Mouse (Mus musculus) yolk sac, embryonic 10.5 days (tissue): ENCODE data around the gene Gm20390.
"Not testable (repeated sequence)": the region's sequence is repeated elsewhere in the genome, so short reads cannot be mapped to it uniquely, and the experiment has no call there.

Experiments
- DNase-seq: peaks from one replicate; pipeline ENCODE4 v3.0.0-alpha.2; 2017; ENCODE audit warnings: low spot score

Gm20390 gene

DNA sequence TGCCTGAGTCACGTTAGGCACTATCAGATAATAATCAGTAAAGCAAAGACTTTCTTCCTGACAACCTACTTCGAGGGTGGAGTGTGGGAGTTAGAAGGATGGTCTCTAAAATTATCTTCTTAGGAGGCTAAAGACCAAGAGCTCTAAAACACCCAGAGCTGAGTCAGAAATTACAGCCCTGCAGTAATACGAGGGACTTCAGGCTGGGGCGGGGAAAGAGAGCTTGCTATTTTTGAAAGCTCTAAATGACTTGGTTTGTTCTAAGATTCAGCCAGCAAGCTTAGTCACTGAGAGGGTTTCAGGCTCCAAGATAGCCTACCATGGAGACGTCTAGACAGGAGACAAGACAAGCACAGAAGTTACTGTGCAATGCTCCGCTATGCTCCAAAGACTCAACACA, 2.7 kb downstream of the Gm20390 start:
- DNase-seq = no peak

DNA sequence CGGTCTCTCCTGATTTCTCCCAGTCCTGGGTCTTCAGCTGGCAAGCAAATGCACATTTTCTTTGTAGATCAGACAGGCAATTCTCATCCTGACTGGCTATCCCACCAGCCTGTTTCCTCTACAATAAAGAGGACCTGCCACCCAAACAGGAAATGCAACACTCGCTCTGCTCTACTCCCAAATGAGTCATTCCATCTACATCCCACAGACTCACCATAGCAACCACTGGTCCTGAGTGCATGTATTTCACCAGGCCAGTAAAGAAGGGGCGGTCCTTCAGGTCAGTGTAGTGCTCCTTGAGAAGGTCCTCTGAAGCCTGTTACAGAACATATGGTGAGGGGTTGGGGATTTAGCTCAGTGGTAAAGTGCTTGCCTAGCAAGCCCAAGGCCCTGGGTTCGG, 5.1 kb downstream of the Gm20390 start:
- DNase-seq = no peak

DNA sequence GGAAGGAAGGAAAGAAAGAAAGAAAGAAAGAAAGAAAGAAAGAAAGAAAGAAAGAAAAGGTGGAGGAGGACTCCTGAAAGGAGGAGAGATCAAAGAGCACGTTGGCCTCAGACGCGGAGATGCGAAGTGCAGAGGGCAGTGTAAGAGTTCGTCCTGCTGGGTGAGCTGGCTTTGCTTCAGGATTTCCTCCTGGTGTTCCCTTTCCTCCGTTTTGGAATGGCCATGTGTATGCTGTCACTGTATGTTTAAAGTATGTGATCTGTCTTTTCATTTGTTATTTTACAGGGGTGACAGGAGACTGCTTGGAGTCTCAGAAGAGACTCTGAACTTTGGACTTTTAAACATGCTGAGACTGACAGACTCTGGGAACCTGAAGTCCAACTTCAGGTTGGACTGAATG, 6.6 kb downstream of the Gm20390 start:
- DNase-seq = no peak

DNA sequence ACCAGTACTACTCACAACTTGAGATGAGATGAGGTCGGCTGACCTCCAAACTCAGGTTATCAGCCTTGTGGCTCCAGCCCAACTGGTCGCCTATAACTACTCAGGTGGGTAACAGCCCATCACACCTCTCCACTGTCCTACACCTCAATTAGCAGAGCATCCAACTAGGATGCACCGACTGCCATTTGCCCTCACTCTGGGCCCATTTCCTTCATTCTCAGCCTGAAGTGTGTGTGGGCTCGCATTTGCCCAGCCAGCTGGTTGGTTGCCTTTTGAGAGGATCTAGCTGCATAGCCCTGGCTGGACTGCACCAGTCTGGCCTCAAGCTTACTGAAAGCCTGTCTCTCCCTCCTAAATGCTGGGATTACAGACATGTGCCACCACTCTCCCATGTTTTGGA, 10.3 kb downstream of the Gm20390 start:
- no peak for DNase-seq

DNA sequence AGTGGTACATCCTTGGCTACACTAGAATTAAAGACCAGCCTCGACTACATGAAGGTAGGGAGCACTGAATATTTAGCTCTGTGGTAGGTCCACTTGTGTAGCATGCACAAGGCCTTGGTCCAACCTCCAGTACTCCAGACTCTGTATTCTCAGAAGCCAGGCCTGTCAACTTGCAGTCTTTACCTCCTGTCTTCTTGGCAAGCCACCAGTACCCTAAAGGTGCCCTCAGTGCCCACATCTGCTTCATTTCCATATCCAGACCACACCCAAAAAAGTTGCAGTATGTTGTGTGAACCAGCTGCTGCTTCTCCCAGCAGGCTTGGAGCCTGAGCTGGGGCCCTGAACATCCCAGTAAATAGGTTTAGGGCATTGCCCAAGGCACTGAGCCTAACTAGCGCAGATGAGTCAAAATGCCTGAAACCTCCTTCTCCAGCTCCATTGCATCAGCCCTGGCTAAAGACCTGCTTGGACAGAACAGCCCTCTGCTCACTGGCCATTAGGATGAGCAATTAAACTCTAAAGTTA, 11.0 kb downstream of the Gm20390 start:
- DNase-seq = no peak

DNA sequence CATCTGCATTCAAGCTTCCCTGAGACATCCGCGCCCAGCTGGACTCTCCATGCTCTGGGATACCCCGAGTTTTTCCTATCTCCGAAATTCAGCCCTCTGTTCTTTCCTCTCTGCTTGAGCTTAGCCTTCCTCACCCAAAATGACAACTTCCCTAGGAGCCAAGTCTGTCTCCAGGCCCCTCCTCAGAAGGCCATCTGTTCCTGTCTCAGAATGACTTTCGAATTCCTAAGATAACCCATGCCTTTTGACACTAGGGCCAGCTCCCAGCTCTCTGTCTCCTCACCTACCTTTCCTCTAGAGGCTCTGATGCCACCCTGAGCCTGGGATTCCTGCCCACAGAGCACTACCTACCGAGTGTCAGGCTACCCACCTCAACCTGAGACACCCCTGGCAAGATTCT, 11.9 kb downstream of the Gm20390 start, which contains the start of gene Nme2:
Gene Nme2, minus strand, starts transcription at position 101 of the 400 bp plus-strand sequence.
- DNase-seq = no peak

DNA sequence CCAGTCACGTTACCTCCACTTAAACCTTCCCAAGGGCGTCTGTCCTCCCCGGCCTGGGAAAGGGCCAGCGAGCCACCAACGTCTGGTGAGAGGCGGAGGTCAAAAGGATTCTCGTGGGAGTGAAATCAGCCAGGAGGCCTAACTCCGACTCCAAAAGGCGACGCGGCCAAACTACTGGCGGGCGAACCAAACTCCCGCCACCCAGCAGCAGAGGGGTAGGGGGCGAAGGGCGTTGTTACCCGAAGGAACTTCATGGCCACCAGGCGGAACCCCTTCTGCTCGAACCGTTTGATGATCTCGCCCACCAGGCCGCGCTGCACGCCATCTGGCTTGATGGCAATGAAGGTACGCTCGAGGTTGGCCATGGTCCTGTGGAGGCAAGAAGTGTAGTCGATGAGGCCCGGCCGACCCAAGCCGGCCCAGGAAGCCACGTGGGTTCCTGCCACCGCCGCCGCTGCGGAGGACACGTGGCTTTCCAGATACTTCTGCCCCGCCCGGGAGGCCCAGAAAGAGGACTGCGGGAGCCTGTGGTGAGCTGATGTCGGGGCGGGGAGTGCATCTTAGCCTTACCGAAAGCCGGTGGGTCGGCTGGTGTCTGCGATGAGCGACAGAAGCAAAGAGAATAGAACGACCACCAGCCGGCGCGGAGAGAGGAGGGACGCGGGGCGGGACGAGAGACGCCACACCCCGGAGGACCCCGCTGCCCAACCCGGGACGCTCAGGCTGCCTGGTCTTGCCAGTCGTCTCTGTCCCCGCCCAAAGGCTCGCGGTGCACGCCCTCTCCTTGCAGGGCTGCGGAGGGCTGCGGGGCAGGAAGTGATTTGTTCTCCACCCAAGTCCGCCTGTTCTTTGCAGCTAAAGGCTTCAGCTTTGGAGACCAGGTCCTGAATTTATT, 12.6 kb downstream of the Gm20390 start:
- DNase-seq = peak; percentile 96

DNA sequence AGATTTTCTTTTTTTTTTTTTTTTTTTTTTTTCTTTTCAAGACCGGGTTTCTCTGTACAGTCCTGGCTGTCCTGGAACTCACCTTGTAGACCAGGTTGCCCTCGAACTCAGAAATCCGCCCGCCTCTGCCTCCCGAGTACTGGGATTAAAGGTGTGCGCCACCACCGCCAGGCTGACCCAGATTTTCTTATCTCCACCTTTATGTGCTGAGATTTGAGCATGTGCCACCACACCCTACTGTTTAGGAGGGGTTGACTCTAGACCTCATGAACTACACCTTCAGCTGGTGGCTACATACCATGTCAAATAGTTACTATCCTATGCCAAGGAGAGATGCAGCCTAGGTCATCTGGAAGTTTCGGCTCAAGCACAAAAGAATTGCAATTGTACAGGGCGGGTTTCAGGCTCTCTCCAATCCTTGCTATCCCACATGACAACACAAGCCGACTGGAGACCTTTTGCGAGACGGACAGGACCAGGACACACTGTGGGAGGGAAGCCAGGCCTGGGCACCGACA, 13.3 kb downstream of the Gm20390 start:
- peak; percentile 55 for DNase-seq

DNA sequence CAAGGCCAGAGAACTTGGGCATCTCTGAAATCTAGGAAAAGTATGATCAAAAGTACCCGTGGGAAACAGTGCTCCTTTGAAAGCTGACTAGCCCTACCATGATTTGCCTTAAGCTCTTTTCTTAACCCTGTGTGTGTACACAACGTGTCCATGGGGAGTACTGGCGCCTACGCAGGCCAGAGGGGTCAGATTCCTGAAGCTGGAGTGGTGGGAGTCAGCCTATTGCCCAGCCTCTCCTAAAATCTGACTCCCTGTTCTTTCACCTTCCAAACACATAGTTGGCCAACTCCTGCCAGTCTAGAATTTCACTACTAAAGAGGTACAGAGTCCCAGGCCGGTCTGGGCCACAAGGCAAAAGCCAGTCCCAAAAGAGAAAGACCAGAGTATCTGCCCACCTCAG, 15.7 kb downstream of the Gm20390 start:
- no peak for DNase-seq

DNA sequence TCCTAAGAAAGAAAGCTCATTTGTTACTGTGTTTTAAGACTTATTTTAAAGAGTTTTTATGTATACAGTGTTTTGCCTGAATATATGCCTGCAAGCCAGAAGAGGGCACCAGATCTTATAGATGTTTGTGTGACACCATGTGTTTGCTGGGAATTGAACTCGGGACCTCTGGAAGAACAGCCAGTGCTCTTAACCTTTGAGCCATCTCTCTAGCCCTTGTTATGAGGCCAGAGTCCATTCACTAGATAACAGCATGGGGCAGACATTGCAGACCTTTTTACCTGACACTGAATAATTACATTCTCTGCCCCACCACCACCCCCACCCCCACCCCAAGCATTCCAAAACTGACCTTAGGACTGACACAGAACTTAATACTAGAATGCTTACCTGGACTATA, 18.0 kb downstream of the Gm20390 start:
- peak; percentile 72 for DNase-seq

DNA sequence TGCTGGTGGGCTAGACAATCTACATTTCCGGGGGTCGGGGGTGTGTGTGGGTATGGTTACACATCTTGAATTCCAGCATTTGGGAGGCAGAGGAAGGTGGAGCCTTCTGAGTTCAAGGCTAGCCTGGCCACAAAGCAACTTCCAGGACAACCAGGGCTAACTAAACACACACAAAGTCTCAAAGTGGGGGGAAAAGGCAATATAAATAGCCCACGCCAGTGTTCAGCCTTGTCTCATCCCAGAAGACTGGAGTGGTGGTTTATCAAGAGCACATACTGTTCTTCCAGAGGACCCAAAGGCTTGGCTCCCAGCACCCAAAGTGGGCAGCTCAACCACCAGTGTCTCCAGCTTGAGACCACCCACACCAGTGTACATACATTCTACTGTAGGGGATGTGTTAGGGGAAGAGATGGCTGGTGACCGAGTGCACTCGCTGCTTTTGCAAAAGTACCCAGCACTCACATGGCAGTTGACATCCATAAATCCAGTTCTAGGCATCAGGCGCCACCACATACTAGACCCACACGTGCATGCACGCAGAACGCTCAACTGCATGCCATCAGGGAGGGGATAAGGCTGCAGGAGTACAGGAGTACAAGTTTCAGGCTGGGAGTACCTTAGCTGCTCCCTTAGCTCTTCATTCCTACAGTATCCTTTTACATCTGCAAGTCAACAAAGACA, 19.1 kb downstream of the Gm20390 start:
- no peak for DNase-seq

DNA sequence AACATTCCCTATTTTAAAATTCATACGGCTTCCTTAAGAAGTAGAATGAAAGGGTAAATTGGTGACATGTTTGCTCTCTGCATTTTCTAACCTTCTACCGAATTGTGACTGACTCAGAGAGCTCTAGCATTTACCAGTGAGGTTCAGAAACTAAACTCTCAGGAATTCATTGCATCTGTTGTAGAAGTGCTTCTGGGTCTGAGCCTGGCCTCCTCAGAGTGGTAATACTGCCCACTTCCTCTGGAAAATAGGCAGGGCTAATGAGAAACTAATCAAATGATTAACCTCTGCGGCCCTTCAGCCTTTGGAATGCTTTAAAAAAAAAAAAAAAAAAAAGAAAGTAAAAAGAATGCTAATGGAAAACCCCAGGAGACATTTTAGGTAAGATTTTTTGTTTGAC, 23.1 kb downstream of the Gm20390 start:
- DNase-seq = no peak

DNA sequence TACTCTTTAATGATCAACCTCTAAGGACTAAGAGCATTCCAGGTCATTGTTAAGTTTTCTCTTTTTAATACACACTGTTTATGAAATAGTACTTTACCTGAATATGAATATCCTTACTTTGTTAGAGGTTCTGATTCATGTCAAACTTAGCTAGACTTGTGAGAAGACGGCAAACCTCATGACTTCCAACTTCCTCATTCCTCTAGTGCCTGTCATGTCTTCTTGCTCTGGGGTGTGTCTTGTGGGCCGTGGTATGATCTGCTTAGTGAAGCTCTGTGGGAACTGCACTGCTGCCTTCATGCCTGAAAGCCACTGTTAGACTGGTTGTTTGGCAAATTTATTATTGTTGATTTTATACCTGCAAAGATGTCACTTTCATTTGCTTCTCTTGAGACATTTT, 27.2 kb downstream of the Gm20390 start:
- no peak for DNase-seq

DNA sequence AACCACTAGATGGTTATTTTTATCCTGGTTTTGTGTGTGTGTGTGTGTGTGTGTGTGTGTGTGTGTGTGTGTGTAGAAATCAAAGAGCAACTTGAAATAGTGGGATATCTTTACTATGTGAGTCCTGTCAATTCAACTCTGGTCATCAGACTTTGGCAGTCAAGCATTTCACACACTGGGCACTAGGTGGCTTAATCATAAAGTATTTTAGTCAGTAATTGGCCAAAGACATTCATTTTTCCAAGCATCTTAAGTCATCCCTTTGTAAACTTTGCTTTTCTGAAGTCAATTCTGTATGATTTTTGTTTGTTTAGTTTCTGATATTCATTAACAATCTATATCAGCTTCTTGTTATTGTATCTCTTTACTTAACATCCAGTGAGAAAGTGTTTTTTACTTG, 39.0 kb downstream of the Gm20390 start:
- DNase-seq = no peak

DNA sequence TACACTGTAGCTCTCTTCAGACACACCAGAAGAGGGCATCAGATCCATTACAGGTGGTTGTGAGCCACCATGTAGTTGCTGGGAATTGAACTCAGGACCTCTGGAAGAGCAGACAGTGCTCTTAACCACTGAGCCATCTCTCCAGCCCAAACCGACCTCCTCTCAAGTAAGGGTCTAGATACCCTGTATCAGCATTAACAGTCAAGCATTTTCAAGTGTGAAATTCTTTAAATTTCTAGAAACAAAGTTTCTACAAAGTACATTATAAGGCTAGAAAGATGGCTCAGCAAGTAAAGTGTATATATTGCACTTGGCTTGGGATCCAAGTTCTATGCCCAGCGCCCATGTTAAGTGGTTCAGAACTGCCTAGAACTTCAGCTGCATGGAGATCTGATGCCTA, 53.1 kb downstream of the Gm20390 start:
- DNase-seq = not testable (repeated sequence)

DNA sequence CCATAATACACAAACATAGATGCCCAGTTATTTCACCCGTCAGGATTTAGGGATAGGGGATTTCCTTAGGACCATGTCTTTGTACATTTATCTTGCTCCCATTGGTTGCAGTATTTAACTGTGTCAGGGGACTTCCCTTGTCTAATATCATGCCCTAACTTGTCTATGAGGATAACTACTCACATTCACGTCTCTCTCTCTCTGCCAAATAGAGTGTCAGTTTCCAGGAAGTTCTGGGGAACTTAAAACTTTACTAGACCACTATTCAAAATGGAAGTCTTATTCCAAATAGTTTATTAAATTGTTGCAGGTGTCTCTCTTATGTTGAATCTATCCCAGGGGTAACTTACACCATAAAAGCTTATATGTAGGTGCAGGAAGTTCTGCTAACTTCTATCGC, 56.5 kb downstream of the Gm20390 start:
- DNase-seq = no peak

DNA sequence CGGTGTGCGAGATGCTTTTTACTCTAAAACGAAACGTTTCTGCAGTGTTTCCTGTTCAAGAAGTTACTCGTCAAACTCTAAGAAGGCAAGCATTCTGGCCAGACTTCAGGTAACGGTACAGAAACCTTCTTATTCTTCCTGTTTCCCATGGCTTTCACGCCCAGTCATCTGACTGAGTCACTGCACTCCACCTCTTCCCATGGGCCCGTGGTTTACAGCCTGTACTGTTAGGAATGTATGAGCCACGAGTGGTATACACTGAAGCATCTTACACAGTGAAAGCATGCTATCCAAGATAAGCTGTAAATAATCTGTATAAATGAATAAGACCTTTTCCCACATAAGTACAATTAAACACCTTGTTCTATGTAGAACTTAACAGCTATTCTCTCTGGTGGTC, 59.3 kb downstream of the Gm20390 start:
- DNase-seq = no peak

DNA sequence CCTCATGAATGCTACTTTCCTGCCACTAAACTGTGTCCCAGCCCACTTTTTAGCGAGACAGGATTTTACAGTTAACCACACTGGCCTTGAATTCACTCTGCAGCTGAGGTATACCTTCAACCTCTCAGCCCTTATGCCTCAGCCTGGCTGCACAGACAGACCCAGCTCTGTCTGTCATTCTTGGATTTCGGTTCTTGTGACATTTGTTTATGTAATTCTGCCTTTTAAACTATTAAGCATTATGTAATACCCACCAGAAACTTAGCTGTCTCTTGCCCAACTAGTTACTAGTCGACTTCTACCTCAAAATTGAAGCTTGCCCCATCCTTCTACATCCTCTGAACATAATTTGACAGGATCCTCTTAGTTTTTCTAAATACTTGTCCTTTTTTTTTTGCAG, 60.3 kb downstream of the Gm20390 start:
- no peak for DNase-seq

DNA sequence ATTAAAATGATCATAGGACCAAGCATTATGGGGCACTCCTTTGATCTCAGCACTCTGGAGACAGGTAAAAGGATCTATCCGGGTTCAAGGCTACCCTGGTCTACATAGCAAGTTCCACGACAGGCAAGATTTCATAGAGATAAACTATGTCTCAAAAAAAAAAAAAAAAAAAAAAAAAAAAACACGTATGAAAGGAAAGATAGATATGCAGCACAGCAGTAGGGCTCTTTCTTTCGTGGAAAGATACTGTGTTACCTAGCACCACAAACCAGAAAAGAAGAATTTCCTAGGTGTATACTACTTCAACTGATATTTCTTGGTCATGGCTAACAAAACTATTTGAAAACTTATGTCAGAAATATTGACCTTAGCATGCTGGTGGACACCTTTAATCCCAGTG, 61.3 kb downstream of the Gm20390 start:
- DNase-seq = no peak
